Mouse (Mus musculus) liver, adult 2 months (tissue): ENCODE measurements around the gene Mdh2. TPM values are rescaled to one million over a fixed set of nuclear protein-coding genes. Genes with fewer than 3 reads are reported as not detected.

Source experiments
- DNase-seq: peaks from one replicate; pipeline ENCODE4 v3.0.0-alpha.2; 2011; ENCODE audit warnings: low read depth, low spot score; ENCODE audit errors: extremely low read depth
- H3K27ac ChIP-seq: fragments of 200-500 bp; replicated peaks from 2 replicates; pipeline ENCODE4 v1.5.1; 2012; ENCODE audit warnings: low read depth, mild to moderate bottlenecking, control low read depth, inconsistent platforms, low read length; ENCODE audit not compliant: insufficient read depth
- H3K27me3 ChIP-seq: fragments of 200-500 bp; 2 replicates; pipeline ENCODE4 v1.6.1; 2012; ENCODE audit warnings: mild to moderate bottlenecking, moderate library complexity, low read length, inconsistent platforms; ENCODE audit not compliant: control insufficient read depth, insufficient read depth
- H3K36me3 ChIP-seq: fragments of 200-500 bp; 2 replicates; pipeline ENCODE4 v1.6.1; 2012; ENCODE audit warnings: low read length, inconsistent platforms; ENCODE audit not compliant: control insufficient read depth, insufficient read depth
- H3K4me1 ChIP-seq: fragments of 200-500 bp; 2 replicates; pipeline ENCODE4 v1.6.1; 2011; ENCODE audit warnings: low read length; ENCODE audit not compliant: control insufficient read depth, insufficient read depth
- H3K4me3 ChIP-seq: fragments of 200-500 bp; 2 replicates; pipeline ENCODE4 v1.5.1; 2011; ENCODE audit warnings: low read depth, mild to moderate bottlenecking, control low read depth, low read length, moderate library complexity; ENCODE audit not compliant: insufficient read depth
- H3K79me2 ChIP-seq: fragments of 200-500 bp; 2 replicates; pipeline ENCODE4 v1.6.1; 2012; ENCODE audit warnings: inconsistent platforms, mild to moderate bottlenecking, low read length, moderate library complexity; ENCODE audit not compliant: control insufficient read depth, insufficient read depth
- H3K9ac ChIP-seq: fragments of 200-500 bp; 2 replicates; pipeline ENCODE4 v1.6.1; 2012; ENCODE audit warnings: low read depth, mild to moderate bottlenecking, control low read depth, inconsistent platforms, low read length
- CTCF ChIP-seq: fragments of 200-500 bp; IDR thresholded peaks from 2 replicates; pipeline ENCODE4 v1.5.1; 2011; ENCODE audit warnings: low read depth, low read length, control low read depth
- POLR2A ChIP-seq: fragments of 200-500 bp; IDR thresholded peaks from 2 replicates; pipeline ENCODE4 v1.6.1; 2011; ENCODE audit warnings: low read length, control low read depth; ENCODE audit not compliant: insufficient read depth; ENCODE audit errors: extremely low read depth
- WGBS: fragments of 180-500 bp; shearing (Covaris S2); methylation state at CpG from one replicate; pipeline ENCODE4 v1.1.7; 2018; 5-methylcytosine and 5-hydroxymethylcytosine counted together
- polyA plus RNA-seq: library from polyadenylated mRNA; depleted of rRNA; stranded (reverse); fragments of >200 nt; gene quantifications from 2 replicates; pipeline ENCODE4 v1.2.3, GENCODE M21; 2012
- total RNA-seq: library from RNA; depleted of rRNA; stranded (reverse); fragments of >200 nt; gene quantifications from 2 replicates; pipeline ENCODE4 v1.2.3, GENCODE M21; 2014

Gene Mdh2
- total and polyA plus RNA-seq, 2 experiments = 108 to 418 TPM

GRCm38 (mm10) chr5:135761881-135762280 lies 16.4 kb upstream of the Mdh2 start:
- TF ChIP-seq CTCF (no peak), POLR2A (no peak)
- H3K27ac ChIP-seq = no peak overlapping the region
- WGBS = 14% methylated on average over 3 of the region's 3 CpGs

DNA sequence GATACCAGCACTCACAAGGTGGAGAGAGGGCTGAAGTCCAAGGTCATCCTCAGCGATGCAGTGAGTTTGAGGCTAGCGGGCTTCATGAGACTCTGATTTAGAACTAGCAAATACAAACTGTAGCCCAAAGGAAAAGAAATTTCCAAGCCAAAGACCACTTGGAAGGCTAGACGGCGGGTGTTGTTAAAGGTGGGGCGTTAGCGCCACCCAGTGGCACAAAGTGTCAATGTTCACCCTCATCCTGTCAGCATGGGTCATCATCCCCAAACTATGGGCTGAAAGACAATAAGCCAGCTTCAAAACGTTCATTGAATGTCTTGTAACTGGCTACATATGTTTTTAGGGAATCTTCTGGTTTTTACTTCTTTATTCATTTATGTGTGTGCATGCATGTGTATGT lies 14.8 kb upstream of the Mdh2 start:
- no peak overlapping the region for H3K27ac ChIP-seq
- peak; percentile 37 for DNase-seq

More at GRCm38 (mm10) chr5:135761881-135762280, 16.4 kb upstream of the Mdh2 start:
- peak; percentile 49 for DNase-seq
- Histone ChIP-seq H3K36me3 (no peaks in the 10 kb centered on the region), H3K27me3 (no peaks in the 10 kb centered on the region), H3K4me3 (no peak overlapping the region), H3K79me2 (no peaks in the 10 kb centered on the region), H3K9ac (no peak overlapping the region), H3K4me1 (peaks cover 2% of the 10 kb centered on the region; the same call in 1 of the 2 replicates)

DNA sequence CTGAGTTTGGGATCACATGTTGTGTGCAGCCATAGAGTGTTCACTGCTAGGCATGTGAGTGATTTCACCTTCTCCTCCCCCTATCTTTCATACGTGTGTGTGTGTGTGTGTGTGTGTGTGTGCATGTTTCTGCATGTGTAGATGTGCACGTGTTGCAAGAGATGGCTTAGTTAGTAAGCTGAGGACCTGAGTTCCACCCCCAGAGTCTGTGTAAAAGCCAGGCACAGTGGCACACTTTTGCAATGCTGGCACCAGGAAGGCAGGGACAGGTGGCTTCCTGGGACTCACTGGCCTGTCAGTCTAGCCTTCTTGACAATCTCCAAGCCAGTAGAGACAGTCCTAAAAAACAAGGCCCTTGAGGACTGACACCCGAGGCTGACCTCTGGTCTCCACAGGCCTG lies 13.3 kb upstream of the Mdh2 start:
- DNase-seq = no peak
- Histone ChIP-seq H3K4me1 (peaks cover 2% of the 10 kb centered on the region; the same call in 1 of the 2 replicates), H3K36me3 (no peaks in the 10 kb centered on the region), H3K79me2 (no peaks in the 10 kb centered on the region), H3K4me3 (no peak overlapping the region), H3K27me3 (no peaks in the 10 kb centered on the region), H3K27ac (no peak overlapping the region), H3K9ac (no peak overlapping the region)
- TF ChIP-seq POLR2A (no peak), CTCF (no peak)
- 60% methylated on average over 3 of the region's 3 CpGs for WGBS

More for the DNA sequence above, 14.8 kb upstream of the Mdh2 start:
- H3K4me1 ChIP-seq = peaks cover 2% of the 10 kb centered on the region; the same call in 1 of the 2 replicates
- WGBS = 3% methylated on average over 7 of the region's 7 CpGs
- no peaks in the 10 kb centered on the region for H3K79me2 ChIP-seq
- TF ChIP-seq CTCF (peak; percentile 89), POLR2A (no peak)
- no peak overlapping the region for H3K9ac ChIP-seq
- no peaks in the 10 kb centered on the region for H3K27me3 ChIP-seq
- H3K36me3 ChIP-seq = no peaks in the 10 kb centered on the region
- H3K4me3 ChIP-seq = no peak overlapping the region

- no peak for TF ChIP-seq POLR2A
- no peak overlapping the region for H3K27ac ChIP-seq
- H3K79me2 ChIP-seq = no peaks in the 10 kb centered on the region
- no peak overlapping the region for H3K9ac ChIP-seq
- DNase-seq = no peak
- WGBS = 54% methylated on average over 3 of the region's 3 CpGs
- no peaks in the 10 kb centered on the region for H3K36me3 ChIP-seq
- H3K27me3 ChIP-seq = no peaks in the 10 kb centered on the region
- H3K4me1 ChIP-seq = peaks cover 17% of the 10 kb centered on the region
- H3K4me3 ChIP-seq = no peak overlapping the region
Measured at GRCm38 (mm10) chr5:135772519-135772918, 5.8 kb upstream of the Mdh2 start.

GRCm38 (mm10) chr5:135776546-135776945 lies 1.7 kb upstream of the Mdh2 start:
- 75% methylated on average over 4 of the region's 4 CpGs for WGBS
- H3K9ac ChIP-seq = no peak overlapping the region
- no peaks in the 10 kb centered on the region for H3K27me3 ChIP-seq
- peaks cover 18% of the 10 kb centered on the region; the same call in 1 of the 2 replicates for H3K79me2 ChIP-seq
- no peak for TF ChIP-seq CTCF
- no peak for TF ChIP-seq POLR2A
- peak overlapping the region; percentile 34; the same call in 1 of the 2 replicates for H3K27ac ChIP-seq
- no peaks in the 10 kb centered on the region for H3K36me3 ChIP-seq
- H3K4me3 ChIP-seq = no peak overlapping the region
- no peak for DNase-seq
- H3K4me1 ChIP-seq = peaks cover 35% of the 10 kb centered on the region

DNA sequence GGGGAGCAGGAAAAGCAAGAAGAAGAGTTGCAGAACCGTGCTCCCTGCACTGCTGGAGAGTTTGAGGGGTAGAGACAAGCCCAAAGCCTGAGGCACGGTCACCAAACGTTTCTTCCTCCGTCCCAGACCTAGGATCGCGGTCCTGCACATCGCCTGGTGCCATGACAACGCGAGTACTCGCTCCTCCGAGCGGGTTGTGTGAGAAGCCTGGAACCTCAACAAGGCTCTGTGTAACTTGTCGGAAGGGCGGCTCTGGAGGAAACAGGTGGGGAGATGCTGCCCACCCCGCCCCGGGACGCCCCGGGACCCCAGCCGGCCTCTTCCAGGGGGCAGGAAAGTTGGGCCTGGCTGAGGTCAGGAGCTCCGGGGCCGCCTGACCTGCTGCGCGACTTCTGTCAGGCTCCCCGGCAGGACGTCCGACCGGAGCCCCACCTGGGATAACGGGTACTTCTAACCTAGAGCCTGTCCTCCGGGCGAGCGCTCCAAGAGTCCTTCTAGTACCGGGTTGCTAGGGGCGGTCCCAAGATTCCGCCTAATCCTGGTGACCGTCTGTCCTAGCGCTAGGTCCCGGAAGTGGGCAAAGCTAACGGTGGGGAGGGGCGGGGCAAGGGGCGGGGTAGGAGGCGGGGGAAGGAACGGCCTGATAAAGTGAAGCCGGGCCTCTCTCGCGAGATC lies 347 bp upstream of the Mdh2 start, which contains the start of gene Styxl1:
Gene Styxl1, minus strand, starts transcription at position 590 of the 675 bp plus-strand sequence.
- Histone ChIP-seq H3K27me3 (no peaks in the 10 kb centered on the region), H3K9ac (peak within 1 kb of the TSS; percentile 94), H3K4me1 (peaks cover 46% of the 10 kb centered on the region), H3K36me3 (no peaks in the 10 kb centered on the region), H3K79me2 (peaks cover 18% of the 10 kb centered on the region; the same call in 1 of the 2 replicates), H3K27ac (peak within 1 kb of the TSS; percentile 90), H3K4me3 (peak within 1 kb of the TSS; percentile 86)
- WGBS = under 1% methylated on average over 45 of the region's 45 CpGs
- DNase-seq = no peak
- TF ChIP-seq CTCF (no peak), POLR2A (0 out of 2 replicates have a peak, but pooled peaks have one; percentile 21)
